Mouse (Mus musculus) ES-E14 (cell line): ENCODE measurements at regions not wholly inside any gene's neighbourhood (a gene's known extent, or its start where the extent isn't known, plus 50 kb on each side); places are given as distances from the start of the nearest gene placed in this dataset.

Source experiments
- DNase-seq: peaks from one replicate; pipeline ENCODE4 v3.0.0-alpha.2; 2013; ENCODE audit warnings: low read depth, low spot score
- H3K27ac ChIP-seq: 2 replicates; pipeline ENCODE4 v1.5.1; 2012; ENCODE audit warnings: low read depth, mild to moderate bottlenecking, low read length, moderate library complexity, mixed read lengths; ENCODE audit not compliant: poor library complexity, insufficient read depth, severe bottlenecking
- H3K36me3 ChIP-seq: 2 replicates; pipeline ENCODE4 v1.6.1; 2012; ENCODE audit warnings: mild to moderate bottlenecking, low read length, moderate library complexity, mixed read lengths; ENCODE audit not compliant: control insufficient read depth, poor library complexity, insufficient read depth, severe bottlenecking
- H3K4me1 ChIP-seq, 2 experiments: fragments of 150-350 bp in 1 of 2; sonication (generic) in 1 of 2; 2 replicates each; pipeline ENCODE4 v1.6.1; 2012; ENCODE audit warnings: low read length in 2 of 2, mild to moderate bottlenecking in 1 of 2, mixed read lengths in 1 of 2; ENCODE audit not compliant: control insufficient read depth in 2 of 2, insufficient read depth in 2 of 2, poor library complexity in 1 of 2
- H3K4me3 ChIP-seq, 2 experiments: fragments of 150-350 bp in 1 of 2; sonication (generic) in 1 of 2; 2 replicates each; pipeline ENCODE4 v1.5.1; 2012; ENCODE audit warnings: low read length in 2 of 2, low read depth in 1 of 2, mild to moderate bottlenecking in 1 of 2, mixed read lengths in 1 of 2; ENCODE audit not compliant: insufficient read depth in 1 of 2, poor library complexity in 1 of 2, severe bottlenecking in 1 of 2
- H3K9ac ChIP-seq: 2 replicates; pipeline ENCODE4 v1.6.1; 2012; ENCODE audit warnings: low read depth, mild to moderate bottlenecking, low read length, mixed read lengths; ENCODE audit not compliant: poor library complexity, insufficient read depth, severe bottlenecking
- H3K9me3 ChIP-seq: fragments of 150-350 bp; sonication (generic); 2 replicates; pipeline ENCODE4 v1.6.1; 2012; ENCODE audit warnings: low read depth, mild to moderate bottlenecking, low read length; ENCODE audit not compliant: control insufficient read depth, insufficient read depth
- CHD2 ChIP-seq: IDR thresholded peaks from 2 replicates; pipeline ENCODE4 v1.6.1; 2014; ENCODE audit warnings: mild to moderate bottlenecking, low read depth, low read length, inconsistent platforms
- HCFC1 ChIP-seq: IDR thresholded peaks from 2 replicates; pipeline ENCODE4 v1.6.1; 2012; ENCODE audit warnings: low read length, inconsistent platforms, borderline replicate concordance; ENCODE audit not compliant: insufficient read depth
- MAFK ChIP-seq: IDR thresholded peaks from 2 replicates; pipeline ENCODE4 v1.6.1; 2014; ENCODE audit warnings: mild to moderate bottlenecking, low read depth, low read length, inconsistent platforms; ENCODE audit not compliant: insufficient read depth
- ZC3H11A ChIP-seq: IDR thresholded peaks from 2 replicates; pipeline ENCODE4 v1.6.1; 2012; ENCODE audit warnings: low read depth, mild to moderate bottlenecking, inconsistent platforms, low read length, borderline replicate concordance
- ZNF384 ChIP-seq: IDR thresholded peaks from 2 replicates; pipeline ENCODE4 v1.6.1; 2012; ENCODE audit warnings: low read depth, low read length, inconsistent platforms
- in situ Hi-C, 2 experiments: fragments of 600-800 bp; cut with MboI; formaldehyde crosslinking; loops; one replicate each; pipeline ENCODE4 v1.15.1; 2025; ENCODE audit warnings: low sequenced_read_pairs in 2 of 2, inconsistent platforms in 1 of 2; ENCODE audit not compliant: unreplicated experiment in 2 of 2

DNA sequence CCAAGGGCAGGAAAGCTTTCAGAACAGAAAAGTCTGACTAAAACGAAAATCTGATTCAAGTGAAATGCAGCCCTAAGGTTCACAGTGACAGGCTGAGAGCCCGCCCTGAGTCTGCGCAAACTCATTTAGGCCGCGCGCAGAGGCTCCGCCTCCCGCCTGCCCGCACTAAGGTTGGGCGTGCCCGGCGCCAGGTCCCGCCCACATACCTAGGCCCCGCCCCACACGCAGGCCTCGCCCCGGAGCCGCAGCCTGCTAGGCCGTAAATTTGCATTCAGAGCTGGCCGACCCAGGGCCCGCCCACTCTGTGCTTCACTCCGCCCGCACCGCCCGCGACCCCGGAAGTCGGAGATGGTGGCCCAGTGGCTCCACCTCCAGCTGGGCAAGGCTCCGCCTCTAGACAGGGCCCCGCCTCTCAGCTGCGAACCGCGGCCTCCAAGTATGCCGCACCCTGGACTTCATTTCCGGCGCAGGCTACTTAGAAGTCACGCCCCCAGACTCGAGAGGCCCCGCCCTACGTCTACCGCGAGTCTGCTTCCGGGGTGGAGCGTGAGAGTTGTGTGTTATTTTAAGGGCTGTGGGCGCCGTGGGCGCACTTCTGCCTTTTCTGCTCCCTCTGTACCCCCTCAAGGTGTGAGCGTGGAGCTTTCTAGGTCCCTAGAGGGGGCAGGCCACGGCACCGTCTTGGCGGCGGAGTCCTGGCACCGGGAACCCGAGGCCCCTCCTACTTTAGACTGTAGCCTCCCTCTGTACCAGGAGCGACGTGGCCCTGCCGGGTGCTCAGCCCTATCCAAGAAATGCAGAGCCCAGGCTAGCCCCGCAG, 52.3 kb upstream of the Wnt7b start:
- DNase-seq: peak; percentile 96
- peak overlapping the region; percentile 82 for H3K27ac ChIP-seq
- in situ Hi-C loops: no loop called here
- peak overlapping the region; percentile 84 to 94 for H3K4me3 ChIP-seq
- peak overlapping the region; percentile 92 for H3K9ac ChIP-seq
- no peak for TF ChIP-seq ZC3H11A
- TF ChIP-seq CHD2: no peak
- TF ChIP-seq HCFC1: no peak
- no peak for TF ChIP-seq MAFK
- no peak for TF ChIP-seq ZNF384
- peaks cover 0 to 2% of the 10 kb centered on the region in 2 experiments; a peak in 1 of 4 replicates for H3K4me1 ChIP-seq
- no peaks in the 10 kb centered on the region for H3K9me3 ChIP-seq
- no peaks in the 10 kb centered on the region for H3K36me3 ChIP-seq

DNA sequence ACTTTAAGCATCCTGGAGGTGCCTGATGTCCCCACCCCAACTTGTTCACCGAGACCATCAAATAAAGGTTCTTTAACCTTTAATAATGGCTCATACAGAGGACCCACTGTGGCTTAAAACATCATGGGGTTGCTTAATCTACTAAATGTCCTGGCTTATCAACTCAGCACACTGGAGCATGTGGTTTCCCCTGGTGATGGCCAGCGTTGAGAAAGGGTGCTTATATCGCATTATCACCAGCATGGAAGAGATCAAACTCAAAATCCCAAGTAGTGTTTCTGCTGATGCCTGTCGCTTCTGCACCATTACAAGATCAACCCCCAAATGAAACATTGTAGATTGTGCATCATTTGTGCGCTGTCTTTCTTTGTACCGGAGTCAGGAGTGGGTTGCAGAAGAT, 53.2 kb upstream of the Wnt7b start:
- Histone ChIP-seq H3K4me1 (peaks cover 0 to 2% of the 10 kb centered on the region in 2 experiments; a peak in 1 of 4 replicates), H3K4me3 (peak overlapping the region; percentile 84 to 94), H3K9ac (peak overlapping the region; percentile 92; the same call in 1 of the 2 replicates), H3K36me3 (no peaks in the 10 kb centered on the region), H3K9me3 (no peaks in the 10 kb centered on the region), H3K27ac (no peak overlapping the region)
- TF ChIP-seq CHD2: no peak
- DNase-seq: no peak
- in situ Hi-C loops: no loop called here

DNA sequence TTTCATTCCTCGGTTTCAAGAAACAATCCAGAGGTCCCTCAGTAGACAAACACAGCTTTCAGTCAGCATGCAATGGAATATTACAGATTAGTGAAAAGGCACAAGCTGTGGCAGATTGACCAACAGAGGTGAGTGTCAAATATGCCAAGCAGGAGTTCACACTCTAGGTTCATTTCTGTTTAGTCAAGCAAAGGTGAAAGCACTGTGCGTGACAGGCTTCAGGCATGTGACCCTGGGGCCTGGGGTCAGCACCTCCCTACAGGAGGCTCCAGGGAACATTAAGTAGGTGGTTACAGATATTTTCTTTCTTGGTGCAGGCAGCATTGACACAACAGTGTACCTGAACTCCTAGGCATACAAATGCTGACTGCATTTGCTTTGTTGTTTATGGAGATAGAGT, 57.3 kb upstream of the Wnt7b start:
- Histone ChIP-seq H3K36me3 (no peaks in the 10 kb centered on the region), H3K9ac (no peak overlapping the region), H3K27ac (no peak overlapping the region), H3K4me3 (no peak overlapping the region), H3K9me3 (no peaks in the 10 kb centered on the region), H3K4me1 (peaks cover 0 to 2% of the 10 kb centered on the region in 2 experiments; a peak in 1 of 4 replicates)
- no peak for TF ChIP-seq CHD2
- TF ChIP-seq ZC3H11A: no peak
- TF ChIP-seq MAFK: no peak
- no peak for TF ChIP-seq HCFC1
- no peak for TF ChIP-seq ZNF384
- no peak for DNase-seq
- in situ Hi-C loops: no loop called here

DNA sequence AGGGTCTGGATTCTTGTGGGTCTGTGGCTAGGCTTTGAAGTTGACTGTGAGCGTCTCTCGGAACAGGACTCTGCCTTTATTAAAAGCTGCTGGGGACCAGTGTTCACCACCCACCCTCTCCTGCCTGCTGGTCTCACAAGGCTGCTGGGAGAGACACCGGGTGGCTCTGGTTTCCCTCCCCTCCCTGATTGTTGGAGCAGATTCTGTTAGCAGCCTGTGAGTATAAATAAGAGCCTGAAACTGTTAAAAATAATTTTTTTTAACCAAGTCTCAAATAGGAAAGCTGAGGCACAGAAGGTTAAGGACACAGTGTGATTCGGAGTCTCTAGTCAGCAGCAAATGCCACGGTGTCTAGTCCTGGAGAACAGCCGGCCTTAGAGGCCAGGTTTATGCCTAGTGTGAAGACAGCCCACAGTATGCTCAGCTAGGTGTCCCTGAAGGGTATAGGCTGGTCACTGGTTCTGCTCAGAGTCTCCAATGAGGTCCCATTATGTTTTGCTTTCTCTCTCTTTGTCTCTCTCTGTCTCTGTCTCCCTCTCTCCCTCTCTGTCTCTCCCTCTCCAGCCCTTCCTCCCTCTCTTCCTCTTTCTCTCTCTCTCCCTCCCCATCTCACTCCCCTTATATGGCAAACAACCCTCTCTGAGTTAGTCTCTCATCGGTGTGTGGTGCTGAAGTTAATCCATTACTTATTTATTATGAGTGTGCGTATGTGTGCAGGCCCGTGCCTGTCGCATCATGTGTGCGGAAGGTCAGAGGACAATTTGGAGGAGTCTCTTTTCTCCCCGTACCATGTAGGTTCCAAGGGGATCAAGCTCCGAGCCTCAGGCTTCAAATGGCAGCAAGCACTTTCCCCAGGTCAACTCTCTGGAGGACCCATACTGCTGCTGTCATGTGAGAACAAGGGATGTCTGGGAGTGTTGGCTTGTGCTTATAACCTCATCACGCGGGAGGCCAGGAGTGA, 59.1 kb upstream of the Wnt7b start:
- in situ Hi-C loops: no loop called here
- Histone ChIP-seq H3K4me3 (no peak overlapping the region), H3K27ac (no peak overlapping the region), H3K36me3 (no peaks in the 10 kb centered on the region), H3K4me1 (no peaks in the 10 kb centered on the region; a peak in 1 of 4 replicates), H3K9me3 (no peaks in the 10 kb centered on the region), H3K9ac (no peak overlapping the region)
- DNase-seq: no peak
- TF ChIP-seq ZNF384 (no peak), MAFK (no peak), HCFC1 (no peak), CHD2 (no peak), ZC3H11A (no peak)
